8 mouse cellular contexts compared by ENCODE assay signal in the genomic region with DNA sequence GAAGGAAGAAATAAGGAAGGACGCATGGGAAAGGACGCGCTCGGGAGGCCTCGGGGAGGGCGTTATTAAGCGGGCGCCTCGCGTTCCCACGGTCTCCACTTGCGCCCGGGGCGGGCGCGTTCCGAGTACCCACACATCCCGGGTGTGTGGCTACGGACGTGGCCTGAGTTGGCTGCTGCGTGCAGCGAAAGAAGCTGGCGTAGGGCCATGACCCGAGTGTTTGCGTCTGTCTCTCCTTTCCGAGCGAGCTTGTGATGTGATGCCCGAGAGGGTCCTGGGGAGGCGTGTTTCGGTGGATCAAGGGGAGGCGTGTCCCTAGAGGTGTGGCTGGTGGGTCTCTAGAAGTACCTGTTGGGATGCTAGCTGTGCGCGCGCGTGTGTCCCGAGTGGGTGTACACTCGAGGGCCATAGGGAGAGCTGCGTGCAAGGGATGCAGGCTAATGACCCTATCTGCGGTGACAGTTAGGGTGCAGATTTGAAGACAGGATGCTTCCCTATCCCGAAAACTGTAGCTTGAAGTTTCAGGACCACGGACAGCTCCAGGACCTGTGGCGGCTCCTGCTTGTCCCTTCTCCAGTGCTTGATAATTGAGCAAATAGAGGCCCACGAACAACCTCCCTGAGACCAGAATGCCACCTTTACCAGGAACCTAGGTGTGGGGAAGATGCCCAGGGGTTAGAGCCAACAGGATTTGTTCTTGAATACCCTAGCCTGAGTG. TPM values are rescaled to one million over a fixed set of nuclear protein-coding genes. Genes with fewer than 3 reads are reported as not detected.
DNase-seq lines count a peak whose midpoint lies in the region; ATAC-seq lines count a peak whose summit lies in the region.

No protein-coding gene starts in this region.

- H3K4me2 ChIP-seq in stomach, embryonic 15.5 days, result peak overlapping the region; percentile 94

- no peak overlapping the region for H3K27ac ChIP-seq in embryonic facial prominence, embryonic 10.5 days (replicated peaks)
- no peak overlapping the region for H3K27ac ChIP-seq in limb, embryonic 10.5 days
- H3K27ac ChIP-seq in stomach, embryonic 15.5 days, result no peak overlapping the region

- 5% methylated on average over 43 of the region's 43 CpGs for WGBS in embryonic facial prominence, embryonic 10.5 days
- 6% methylated on average over 43 of the region's 43 CpGs for WGBS in limb, embryonic 10.5 days
- WGBS in stomach, embryonic 15.5 days, result 3% methylated on average over 43 of the region's 43 CpGs

- peak; percentile 61 to 65 for DNase-seq in B cell, adult 2 months
- DNase-seq in ZHBTc4 (ENCODE audit: low read depth, low spot score), result peak; percentile 86
- peak; percentile 87 for DNase-seq in embryonic facial prominence, embryonic 10.5 days (ENCODE audit: low spot score)
- peak; percentile 85 to 90 for DNase-seq in heart, postnatal 10 days
- DNase-seq in limb, embryonic 10.5 days (ENCODE audit: low spot score), result peak; percentile 90
- DNase-seq in mesoderm, embryonic 11.5 days (ENCODE audit: low read depth, low spot score), result peak; percentile 90
- DNase-seq in layer of hippocampus, adult 9-10 months (ENCODE audit: low spot score), result no peak

- H3K9ac ChIP-seq in stomach, embryonic 15.5 days, result no peak overlapping the region

- H3K36me3 ChIP-seq in embryonic facial prominence, embryonic 10.5 days (replicated peaks), result peaks cover 2% of the 10 kb centered on the region; the same call in 1 of the 2 replicates
- H3K36me3 ChIP-seq in limb, embryonic 10.5 days, result peaks cover 2% of the 10 kb centered on the region; the same call in 1 of the 2 replicates
- H3K36me3 ChIP-seq in stomach, embryonic 15.5 days, result no peaks in the 10 kb centered on the region

- H3K4me3 ChIP-seq in embryonic facial prominence, embryonic 10.5 days, result peak overlapping the region; percentile 66
- peak overlapping the region; percentile 61 for H3K4me3 ChIP-seq in limb, embryonic 10.5 days
- H3K4me3 ChIP-seq in stomach, embryonic 15.5 days (replicated peaks), result peak overlapping the region; percentile 59

- peaks cover 71% of the 10 kb centered on the region for H3K27me3 ChIP-seq in embryonic facial prominence, embryonic 10.5 days (replicated peaks; ENCODE audit: low read depth, poor library complexity, severe bottlenecking)
- H3K27me3 ChIP-seq in limb, embryonic 10.5 days (ENCODE audit: low read depth, poor library complexity, severe bottlenecking), result peaks cover 80% of the 10 kb centered on the region
- H3K27me3 ChIP-seq in stomach, embryonic 15.5 days (replicated peaks), result peaks cover 45% of the 10 kb centered on the region

- no peaks in the 10 kb centered on the region for H3K9me3 ChIP-seq in embryonic facial prominence, embryonic 10.5 days
- H3K9me3 ChIP-seq in limb, embryonic 10.5 days (replicated peaks), result no peaks in the 10 kb centered on the region
- no peaks in the 10 kb centered on the region for H3K9me3 ChIP-seq in stomach, embryonic 15.5 days

- intact Hi-C loops in heart, postnatal 10 days (cut with DNase I), result no loop called here

- ATAC-seq in stomach, embryonic 15.5 days (ENCODE audit: insufficient read depth, low FRiP score, low read depth), result no peak

- H3K4me1 ChIP-seq in embryonic facial prominence, embryonic 10.5 days, result peaks cover 20% of the 10 kb centered on the region
- peaks cover 19% of the 10 kb centered on the region for H3K4me1 ChIP-seq in limb, embryonic 10.5 days
- peaks cover 18% of the 10 kb centered on the region for H3K4me1 ChIP-seq in stomach, embryonic 15.5 days

RNA-seq across cellular contexts. Expression of gene Hcn2, which starts 1.4 kb away (rescaled TPM):
- 0.04 TPM in 1 of 2 replicates, not detected in the other for polyA plus RNA-seq in embryonic facial prominence, embryonic 10.5 days (2016; fragmentation: Nextera tagmentation; extraction: Ambion mirVana)
- total RNA-seq in heart, postnatal 10 days (2021), result 10 to 100 TPM; 22.6 to 27.6 TPM
- 0.04 TPM in 1 of 2 replicates, not detected in the other for polyA plus RNA-seq in limb, embryonic 10.5 days (2016; fragmentation: Nextera tagmentation; extraction: Ambion mirVana)
- polyA plus RNA-seq in stomach, embryonic 15.5 days (2015; fragmentation: Nextera tagmentation; extraction: Ambion mirVana), result 0.08 and 0.14 TPM in 2 replicates

RNA-seq across cellular contexts. Expression of gene Bsg, which starts 13.5 kb away (rescaled TPM):
- 591 and 608 TPM in 2 replicates for polyA plus RNA-seq in embryonic facial prominence, embryonic 10.5 days (2016; fragmentation: Nextera tagmentation; extraction: Ambion mirVana)
- total RNA-seq in heart, postnatal 10 days (2021), result 1,000 to 10,000 TPM; 1,161 to 1,276 TPM
- polyA plus RNA-seq in limb, embryonic 10.5 days (2016; fragmentation: Nextera tagmentation; extraction: Ambion mirVana), result 642 and 664 TPM in 2 replicates
- 1,050 and 1,128 TPM in 2 replicates for polyA plus RNA-seq in stomach, embryonic 15.5 days (2015; fragmentation: Nextera tagmentation; extraction: Ambion mirVana)

RNA-seq across cellular contexts. Expression of gene Polrmt, which starts 28.6 kb away (rescaled TPM):
- 52.8 and 54.3 TPM in 2 replicates for polyA plus RNA-seq in embryonic facial prominence, embryonic 10.5 days (2016; fragmentation: Nextera tagmentation; extraction: Ambion mirVana)
- 10 to 100 TPM; 36.3 to 54.4 TPM for total RNA-seq in heart, postnatal 10 days (2021)
- 58.6 and 61.2 TPM in 2 replicates for polyA plus RNA-seq in limb, embryonic 10.5 days (2016; fragmentation: Nextera tagmentation; extraction: Ambion mirVana)
- 33.9 and 38.7 TPM in 2 replicates for polyA plus RNA-seq in stomach, embryonic 15.5 days (2015; fragmentation: Nextera tagmentation; extraction: Ambion mirVana)

RNA-seq across cellular contexts. Expression of gene Gzmm, which starts 29.0 kb away (rescaled TPM):
- 0.88 and 1.5 TPM in 2 replicates for polyA plus RNA-seq in embryonic facial prominence, embryonic 10.5 days (2016; fragmentation: Nextera tagmentation; extraction: Ambion mirVana)
- 1 to 10 TPM; 3.8 to 4.3 TPM for total RNA-seq in heart, postnatal 10 days (2021)
- polyA plus RNA-seq in limb, embryonic 10.5 days (2016; fragmentation: Nextera tagmentation; extraction: Ambion mirVana), result 0.76 and 0.94 TPM in 2 replicates
- polyA plus RNA-seq in stomach, embryonic 15.5 days (2015; fragmentation: Nextera tagmentation; extraction: Ambion mirVana), result 0.40 and 0.57 TPM in 2 replicates

RNA-seq across cellular contexts. Expression of gene Cdc34, which starts 35.8 kb away (rescaled TPM):
- 240 and 250 TPM in 2 replicates for polyA plus RNA-seq in embryonic facial prominence, embryonic 10.5 days (2016; fragmentation: Nextera tagmentation; extraction: Ambion mirVana)
- 100 to 1,000 TPM; 152 to 159 TPM for total RNA-seq in heart, postnatal 10 days (2021)
- 209 and 259 TPM in 2 replicates for polyA plus RNA-seq in limb, embryonic 10.5 days (2016; fragmentation: Nextera tagmentation; extraction: Ambion mirVana)
- polyA plus RNA-seq in stomach, embryonic 15.5 days (2015; fragmentation: Nextera tagmentation; extraction: Ambion mirVana), result 107 and 108 TPM in 2 replicates
